8 mouse cellular contexts compared by ENCODE assay signal in the genomic region with DNA sequence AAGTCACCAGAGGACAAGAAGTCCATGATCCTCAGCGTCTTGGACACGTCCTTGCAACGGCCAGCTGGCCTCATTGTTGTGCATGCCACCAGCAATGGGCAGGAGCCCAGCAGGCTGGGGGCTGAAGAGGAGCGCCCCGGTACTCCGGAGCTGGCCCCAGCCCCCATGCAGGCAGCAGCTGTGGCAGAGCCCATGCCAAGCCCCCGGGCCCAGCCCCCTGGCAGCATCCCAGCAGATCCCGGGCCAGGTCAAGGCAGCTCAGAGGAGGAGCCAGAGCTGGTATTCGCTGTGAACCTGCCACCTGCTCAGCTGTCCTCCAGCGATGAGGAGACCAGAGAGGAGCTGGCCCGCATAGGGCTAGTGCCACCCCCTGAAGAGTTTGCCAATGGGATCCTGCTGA. TPM values are rescaled to one million over a fixed set of nuclear protein-coding genes. Genes with fewer than 3 reads are reported as not detected.
DNase-seq lines count a peak whose midpoint lies in the region; ATAC-seq lines count a peak whose summit lies in the region.
"Had no signal": no experiment of that assay in that cellular context is flagged by ENCODE, and none has a peak within 500 bp of the region (broad histone marks: within the 10 kb centered on the region; RNA-seq: fewer than 3 reads in every experiment).

No protein-coding gene starts in this region.

- intact Hi-C loops in left cerebral cortex, postnatal 14 days (cut with DNase I) = no loop called here

- peaks cover 10% of the 10 kb centered on the region for H3K4me1 ChIP-seq in embryonic facial prominence, embryonic 12.5 days
- peaks cover 16% of the 10 kb centered on the region for H3K4me1 ChIP-seq in limb, embryonic 13.5 days
- H3K4me1 ChIP-seq: liver, embryonic 13.5 days had no signal

- peaks cover 32% of the 10 kb centered on the region for H3K27me3 ChIP-seq in embryonic facial prominence, embryonic 12.5 days
- H3K27me3 ChIP-seq in limb, embryonic 13.5 days = peaks cover 39% of the 10 kb centered on the region

- H3K4me3 ChIP-seq in embryonic facial prominence, embryonic 12.5 days = no peak overlapping the region
- H3K4me3 ChIP-seq in limb, embryonic 13.5 days = peak overlapping the region; percentile 39; the same call in 1 of the 2 replicates

- DNase-seq in left cerebral cortex, postnatal 14 days (ENCODE audit: low spot score in 2 of 2) = peak; percentile 47 to 57
- no peak for DNase-seq in left cerebral cortex, adult 11 months (ENCODE audit: low spot score)
- peak; percentile 97 for DNase-seq in cerebellum, adult 11-12 months
- no peak for DNase-seq in urinary bladder, postnatal 4 days (ENCODE audit: low spot score in 2 of 2)
- no peak for DNase-seq in T-cell, adult 2 months (ENCODE audit: low spot score)
- DNase-seq: liver, embryonic 13.5 days had no signal

- no peaks in the 10 kb centered on the region for H3K9me3 ChIP-seq in embryonic facial prominence, embryonic 12.5 days
- H3K9me3 ChIP-seq in limb, embryonic 13.5 days = no peaks in the 10 kb centered on the region
- H3K9me3 ChIP-seq: liver, embryonic 13.5 days had no signal

- peak overlapping the region; percentile 54 for H3K4me2 ChIP-seq in embryonic facial prominence, embryonic 12.5 days (replicated peaks)
- H3K4me2 ChIP-seq in limb, embryonic 13.5 days (replicated peaks) = peak overlapping the region; percentile 64; the same call in 1 of the 2 replicates

- H3K36me3 ChIP-seq in embryonic facial prominence, embryonic 12.5 days = peaks cover 35% of the 10 kb centered on the region
- peaks cover 64% of the 10 kb centered on the region for H3K36me3 ChIP-seq in limb, embryonic 13.5 days

- H3K9ac ChIP-seq in embryonic facial prominence, embryonic 12.5 days = no peak overlapping the region
- no peak overlapping the region for H3K9ac ChIP-seq in limb, embryonic 13.5 days
- H3K9ac ChIP-seq: liver, embryonic 13.5 days had no signal

- no peak for ATAC-seq in embryonic facial prominence, embryonic 12.5 days (ENCODE audit: insufficient number of reproducible peaks, insufficient read depth, low FRiP score, low TSS enrichment)
- ATAC-seq in limb, embryonic 13.5 days (ENCODE audit: low FRiP score, low read depth) = no peak

- WGBS in embryonic facial prominence, embryonic 12.5 days = 37% methylated on average over 11 of the region's 11 CpGs
- 41% methylated on average over 11 of the region's 11 CpGs for WGBS in limb, embryonic 13.5 days

- H3K27ac ChIP-seq in embryonic facial prominence, embryonic 12.5 days = no peak overlapping the region
- no peak overlapping the region for H3K27ac ChIP-seq in limb, embryonic 13.5 days
- H3K27ac ChIP-seq: liver, embryonic 13.5 days had no signal

RNA-seq across cellular contexts. Expression of a gene that starts 19.3 kb away (rescaled TPM):
- 1 to 10 TPM; 1.2 to 1.3 TPM for total RNA-seq in left cerebral cortex, postnatal 14 days (2021)
- 0.23 and 0.41 TPM in 2 replicates for polyA plus RNA-seq in embryonic facial prominence, embryonic 12.5 days (2016; fragmentation: Nextera tagmentation; extraction: Ambion mirVana)
- 0.17 TPM in 1 of 2 replicates, not detected in the other for polyA plus RNA-seq in limb, embryonic 13.5 days (2015; fragmentation: Nextera tagmentation; extraction: Ambion mirVana)

RNA-seq across cellular contexts. Expression of a gene that starts 42.9 kb away (rescaled TPM):
- total RNA-seq in left cerebral cortex, postnatal 14 days (2021) = 10 to 100 TPM; 33.4 to 38.3 TPM
- polyA plus RNA-seq in embryonic facial prominence, embryonic 12.5 days (2016; fragmentation: Nextera tagmentation; extraction: Ambion mirVana) = 51.4 and 52.0 TPM in 2 replicates
- polyA plus RNA-seq in limb, embryonic 13.5 days (2015; fragmentation: Nextera tagmentation; extraction: Ambion mirVana) = 45.3 and 52.1 TPM in 2 replicates

RNA-seq across cellular contexts. Expression of a gene that starts 49.4 kb away (rescaled TPM):
- total RNA-seq in left cerebral cortex, postnatal 14 days (2021) = 100 to 1,000 TPM; 237 to 253 TPM
- polyA plus RNA-seq in embryonic facial prominence, embryonic 12.5 days (2016; fragmentation: Nextera tagmentation; extraction: Ambion mirVana) = 3.0 and 4.7 TPM in 2 replicates
- 2.6 and 2.7 TPM in 2 replicates for polyA plus RNA-seq in limb, embryonic 13.5 days (2015; fragmentation: Nextera tagmentation; extraction: Ambion mirVana)

Comparison
In these comparisons a context has a peak if more than half of its experiments do, and no peak if none do; other contexts are left out.
1. DNase-seq: peak in left cerebral cortex, postnatal 14 days (2 of 2) and cerebellum, adult 11-12 months (single experiment); none in left cerebral cortex, adult 11 months (single experiment), urinary bladder, postnatal 4 days (0 of 2) and T-cell, adult 2 months (single experiment).